Mouse (Mus musculus) ES-Bruce4 (cell line): ENCODE results near the gene Zfp952. TPM values are rescaled to one million over a fixed set of nuclear protein-coding genes. Genes with fewer than 3 reads are reported as not detected.

ENCODE experiments used
- H3K27ac ChIP-seq: 2 replicates; pipeline ENCODE4 v1.5.1; 2012; ENCODE audit warnings: low read length, inconsistent platforms; ENCODE audit not compliant: insufficient read depth
- H3K27me3 ChIP-seq: 2 replicates; pipeline ENCODE4 v1.6.1; 2012; ENCODE audit warnings: mild to moderate bottlenecking, low read length, inconsistent platforms; ENCODE audit not compliant: control insufficient read depth, poor library complexity, insufficient read depth, severe bottlenecking
- H3K36me3 ChIP-seq: 2 replicates; pipeline ENCODE4 v1.6.1; 2012; ENCODE audit warnings: inconsistent platforms, mild to moderate bottlenecking, low read length, moderate library complexity; ENCODE audit not compliant: control insufficient read depth, poor library complexity, insufficient read depth, severe bottlenecking
- H3K4me1 ChIP-seq: one replicate; pipeline ENCODE4 v1.8.1; 2011; ENCODE audit warnings: low read length; ENCODE audit not compliant: control insufficient read depth, insufficient read depth
- H3K4me3 ChIP-seq: 2 replicates; pipeline ENCODE4 v1.5.1; 2011; ENCODE audit warnings: low read depth, mild to moderate bottlenecking, low read length
- H3K9ac ChIP-seq: 2 replicates; pipeline ENCODE4 v1.6.1; 2012; ENCODE audit warnings: low read depth, mild to moderate bottlenecking, inconsistent platforms; ENCODE audit not compliant: poor library complexity, severe bottlenecking
- H3K9me3 ChIP-seq: replicated peaks from 2 replicates; pipeline ENCODE4 v1.6.1; 2012; ENCODE audit warnings: mild to moderate bottlenecking, low read length, inconsistent platforms; ENCODE audit not compliant: control insufficient read depth, poor library complexity, insufficient read depth, severe bottlenecking
- CTCF ChIP-seq: IDR thresholded peaks from one replicate; pipeline ENCODE4 v1.8.1; 2011; ENCODE audit warnings: low read depth, low read length
- EP300 ChIP-seq: IDR thresholded peaks from 2 replicates; pipeline ENCODE4 v1.6.1; 2011; ENCODE audit warnings: low read depth, low read length; ENCODE audit not compliant: insufficient read depth
- POLR2A ChIP-seq: IDR thresholded peaks from one replicate; pipeline ENCODE4 v1.8.1; 2011; ENCODE audit warnings: low read length; ENCODE audit not compliant: insufficient read depth
- polyA plus RNA-seq: library from polyadenylated mRNA; stranded (reverse); fragments of >200 nt; gene quantifications from 2 replicates; pipeline ENCODE4 v1.2.4, GENCODE M21; 2011; ENCODE audit warnings: low read depth; ENCODE audit not compliant: missing spikeins, insufficient read depth, insufficient read length

Zfp952 gene
- polyA plus RNA-seq = 9.9 and 13.5 TPM in 2 replicates

DNA sequence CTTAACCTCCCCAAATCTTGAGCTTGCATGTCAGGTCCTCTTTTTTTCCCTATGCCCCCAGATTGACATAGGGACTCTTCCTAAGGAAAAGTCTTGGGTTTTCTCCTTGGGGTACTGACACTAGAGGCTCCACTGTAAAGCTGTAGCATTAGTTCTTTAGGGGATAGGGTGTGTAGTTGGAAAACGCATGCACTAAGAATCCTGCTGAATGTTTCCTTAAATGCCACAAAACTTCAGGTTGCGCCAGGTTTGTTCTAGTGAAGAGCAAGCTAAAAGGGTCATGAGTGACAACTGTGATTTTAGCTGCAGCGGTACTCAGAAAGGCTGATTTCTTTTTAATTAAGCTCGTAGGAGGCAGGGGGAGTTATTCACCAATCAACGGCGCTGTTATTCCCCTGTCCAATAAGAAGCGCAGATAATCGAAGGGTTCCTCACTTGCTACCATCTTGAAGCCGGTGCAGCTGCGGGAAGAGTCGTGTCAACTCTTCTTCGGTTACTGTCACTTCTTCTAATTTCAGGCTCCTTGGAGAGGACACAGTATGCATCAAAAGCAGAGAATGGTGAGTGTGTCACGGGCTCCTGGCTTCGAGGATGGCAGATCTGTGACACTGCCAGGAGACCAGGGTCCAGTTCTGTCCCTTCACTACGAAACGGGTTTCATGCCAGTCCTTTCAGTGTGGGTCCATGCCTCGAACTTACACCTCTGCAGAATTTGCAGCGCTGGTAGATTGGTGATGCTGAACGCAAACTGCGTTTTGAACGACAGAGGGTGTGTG lies at the start of gene Zfp952:
Gene Zfp952 (plus strand): TSS at position 431 of the 776 bp plus-strand sequence.
- TF ChIP-seq POLR2A = no peak
- no peak for TF ChIP-seq EP300
- no peak within 1 kb of the TSS; the same call in 1 of the 2 replicates for H3K27ac ChIP-seq

DNA sequence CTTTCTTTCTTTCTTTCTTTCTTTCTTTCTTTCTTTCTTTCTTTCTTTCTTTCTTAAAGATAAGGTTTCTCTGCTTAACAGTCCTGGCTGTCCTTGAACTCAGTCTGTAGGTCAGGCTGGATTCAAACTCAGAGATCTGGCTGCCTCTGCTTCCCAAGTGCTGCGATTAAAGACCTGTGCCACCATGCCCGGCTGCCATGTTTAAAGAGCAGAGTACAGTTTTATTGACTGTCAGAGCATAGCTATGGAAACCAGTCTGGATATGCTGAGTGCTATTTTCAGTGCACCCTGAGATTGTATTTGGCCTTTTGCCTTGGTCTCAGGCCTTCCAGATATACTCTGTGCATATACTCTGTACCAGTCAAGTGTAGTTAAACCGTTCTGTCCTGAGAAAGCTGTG lies 49.3 kb upstream of the Zfp952 start:
- Histone ChIP-seq H3K27me3 (no peaks in the 10 kb centered on the region), H3K4me3 (no peak overlapping the region), H3K36me3 (no peaks in the 10 kb centered on the region), H3K9ac (no peak overlapping the region), H3K4me1 (no peaks in the 10 kb centered on the region), H3K27ac (no peak overlapping the region), H3K9me3 (no peaks in the 10 kb centered on the region)
- TF ChIP-seq POLR2A (no peak), CTCF (no peak), EP300 (no peak)

More for the DNA sequence above, at the start of gene Zfp952:
- Histone ChIP-seq H3K36me3 (no peaks in the 10 kb centered on the region), H3K27me3 (no peaks in the 10 kb centered on the region), H3K4me1 (no peaks in the 10 kb centered on the region), H3K4me3 (peak within 1 kb of the TSS; percentile 83), H3K9ac (peak within 1 kb of the TSS; percentile 51), H3K9me3 (no peaks in the 10 kb centered on the region)

DNA sequence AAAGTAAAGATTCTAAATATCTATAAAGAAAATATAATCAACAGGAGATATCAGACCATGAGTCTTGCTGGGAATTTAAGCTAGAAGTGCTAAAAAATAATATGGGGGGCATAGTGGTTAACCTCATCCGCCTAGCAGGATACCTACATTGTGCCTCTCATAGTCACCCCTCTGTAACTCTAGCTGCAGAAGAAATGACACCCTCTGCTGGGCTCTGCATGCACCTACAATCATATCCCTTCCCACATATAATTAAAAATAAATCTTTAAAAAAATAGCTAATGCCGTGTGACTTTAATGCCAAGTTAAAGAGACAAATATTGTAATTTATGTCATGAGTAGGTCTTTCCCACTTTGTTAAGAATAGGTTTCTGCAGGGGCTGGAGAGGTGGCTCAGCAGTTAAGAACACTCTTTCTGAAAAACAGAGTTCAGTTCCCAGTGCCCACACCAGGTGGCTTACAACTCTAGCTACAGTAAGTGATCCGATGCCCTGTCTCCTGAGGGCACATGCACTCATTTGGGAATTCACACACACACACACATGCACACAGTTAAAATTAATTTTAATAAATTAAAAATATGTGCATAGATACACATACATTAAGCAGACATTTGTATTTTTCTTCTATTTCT lies 48.4 kb upstream of the Zfp952 start:
- no peak overlapping the region for H3K9ac ChIP-seq
- no peaks in the 10 kb centered on the region for H3K4me1 ChIP-seq
- H3K36me3 ChIP-seq = no peaks in the 10 kb centered on the region
- H3K4me3 ChIP-seq = no peak overlapping the region
- TF ChIP-seq CTCF (no peak), POLR2A (no peak)
- no peaks in the 10 kb centered on the region for H3K9me3 ChIP-seq
- no peak overlapping the region for H3K27ac ChIP-seq
- H3K27me3 ChIP-seq = no peaks in the 10 kb centered on the region

DNA sequence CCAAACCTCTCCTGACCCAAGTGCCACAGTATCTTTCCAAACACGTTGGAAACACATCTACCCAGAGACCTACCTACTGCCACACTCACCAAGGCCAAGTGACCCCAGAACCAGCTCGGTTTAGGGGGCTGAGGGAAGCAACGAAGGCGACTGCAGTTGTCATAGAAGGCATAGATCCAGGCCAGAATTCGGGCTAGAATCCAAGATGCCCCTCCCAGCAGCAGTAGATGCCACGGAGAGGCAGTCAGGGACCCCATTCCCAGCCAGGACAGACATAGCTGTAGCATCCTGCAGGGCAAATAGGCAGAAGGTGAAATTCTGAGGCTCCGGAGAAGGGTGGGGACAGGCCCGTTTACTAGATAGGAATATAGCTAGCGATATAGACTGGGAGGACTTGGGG lies 46.2 kb upstream of the Zfp952 start:
- TF ChIP-seq CTCF (no peak), POLR2A (no peak), EP300 (no peak)

GRCm38 (mm10) chr17:32947215-32947914 lies 45.6 kb upstream of the Zfp952 start, which contains the start of gene Cyp4f13:
Cyp4f13 (minus strand) TSS chr17:32947402.
- Histone ChIP-seq H3K4me1 (no peaks in the 10 kb centered on the region), H3K9me3 (no peaks in the 10 kb centered on the region), H3K27ac (peak within 1 kb of the TSS; percentile 66), H3K27me3 (no peaks in the 10 kb centered on the region), H3K36me3 (no peaks in the 10 kb centered on the region), H3K4me3 (peak within 1 kb of the TSS; percentile 82), H3K9ac (peak within 1 kb of the TSS; percentile 57)
- TF ChIP-seq CTCF (no peak), EP300 (0 out of 2 replicates have a peak, but pooled peaks have one; percentile 5), POLR2A (no peak)

More for the DNA sequence above, 46.2 kb upstream of the Zfp952 start:
- Histone ChIP-seq H3K4me1 (no peaks in the 10 kb centered on the region), H3K9ac (peak overlapping the region; percentile 57), H3K27me3 (no peaks in the 10 kb centered on the region), H3K9me3 (no peaks in the 10 kb centered on the region), H3K27ac (peak overlapping the region; percentile 59), H3K4me3 (peak overlapping the region; percentile 82), H3K36me3 (no peaks in the 10 kb centered on the region)

GRCm38 (mm10) chr17:32950136-32950535 lies 42.8 kb upstream of the Zfp952 start:
- Histone ChIP-seq H3K27ac (no peak overlapping the region), H3K4me3 (no peak overlapping the region), H3K4me1 (no peaks in the 10 kb centered on the region), H3K9me3 (no peaks in the 10 kb centered on the region), H3K27me3 (no peaks in the 10 kb centered on the region), H3K9ac (no peak overlapping the region), H3K36me3 (no peaks in the 10 kb centered on the region)
- TF ChIP-seq POLR2A (no peak), CTCF (no peak), EP300 (no peak)
